Mouse (Mus musculus): ENCODE data around the gene Kif5a. TPM values are rescaled to one million over a fixed set of nuclear protein-coding genes. Genes with fewer than 3 reads are reported as not detected.
A peak's percentile ranks its signal among the peaks of the same experiment; 100 is the strongest.

Kif5a gene
- total RNA-seq, 1 experiment from 2014 or later: 0.23 TPM

GRCm38 (mm10) chr10:127268401-127268800 lies 5.3 kb upstream of the Kif5a start:
- no peak for ATAC-seq (replicated peaks; ENCODE audit: low read depth, poor library complexity, severe bottlenecking)

- ATAC-seq (replicated peaks; ENCODE audit: low read depth, poor library complexity, severe bottlenecking): no peak
Measured at GRCm38 (mm10) chr10:127267318-127267717, 4.2 kb upstream of the Kif5a start.

GRCm38 (mm10) chr10:127266112-127267091 lies 3.3 kb upstream of the Kif5a start, which contains the start of gene Dctn2:
Gene Dctn2, plus strand, starts transcription at chr10:127266368.
- ATAC-seq (replicated peaks; ENCODE audit: low read depth, poor library complexity, severe bottlenecking): peak; percentile 97

- 0 out of 2 replicates have a peak, but pooled peaks have one; percentile 20 for ATAC-seq (replicated peaks; ENCODE audit: low read depth, poor library complexity, severe bottlenecking)
Measured at GRCm38 (mm10) chr10:127265727-127266111, 2.6 kb upstream of the Kif5a start.

GRCm38 (mm10) chr10:127264971-127265370 lies 1.8 kb upstream of the Kif5a start:
- ATAC-seq (replicated peaks; ENCODE audit: low read depth, poor library complexity, severe bottlenecking): no peak

GRCm38 (mm10) chr10:127264336-127264735 lies 1.2 kb upstream of the Kif5a start:
- ATAC-seq (replicated peaks; ENCODE audit: low read depth, poor library complexity, severe bottlenecking): no peak

GRCm38 (mm10) chr10:127263631-127264030 lies 483 bp upstream of the Kif5a start:
- ATAC-seq (replicated peaks; ENCODE audit: low read depth, poor library complexity, severe bottlenecking): no peak

GRCm38 (mm10) chr10:127261706-127262547 lies 1.2 kb downstream of the Kif5a start:
- no peak for ATAC-seq (replicated peaks; ENCODE audit: low read depth, poor library complexity, severe bottlenecking)

- ATAC-seq (replicated peaks; ENCODE audit: low read depth, poor library complexity, severe bottlenecking): peak; percentile 57
Measured at GRCm38 (mm10) chr10:127258489-127258888, 4.7 kb downstream of the Kif5a start.

- ATAC-seq (replicated peaks; ENCODE audit: low read depth, poor library complexity, severe bottlenecking): no peak
Measured at GRCm38 (mm10) chr10:127257790-127258189, 5.4 kb downstream of the Kif5a start.

GRCm38 (mm10) chr10:127255625-127256345 lies 7.4 kb downstream of the Kif5a start:
- peak; percentile 55; the same call in 1 of the 2 replicates for ATAC-seq (replicated peaks; ENCODE audit: low read depth, poor library complexity, severe bottlenecking)

- ATAC-seq (replicated peaks; ENCODE audit: low read depth, poor library complexity, severe bottlenecking): peak; percentile 69; the same call in 1 of the 2 replicates
Measured at GRCm38 (mm10) chr10:127250810-127251209, 12.3 kb downstream of the Kif5a start.

- no peak for ATAC-seq (replicated peaks; ENCODE audit: low read depth, poor library complexity, severe bottlenecking)
Measured at GRCm38 (mm10) chr10:127238241-127238824, 24.8 kb downstream of the Kif5a start.

GRCm38 (mm10) chr10:127236541-127236940 lies 26.6 kb downstream of the Kif5a start:
- no peak for ATAC-seq (replicated peaks; ENCODE audit: low read depth, poor library complexity, severe bottlenecking)

GRCm38 (mm10) chr10:127233141-127233540 lies 30.0 kb downstream of the Kif5a start:
- no peak for ATAC-seq (replicated peaks; ENCODE audit: low read depth, poor library complexity, severe bottlenecking)

GRCm38 (mm10) chr10:127231741-127232140 lies 31.4 kb downstream of the Kif5a start:
- no peak for ATAC-seq (replicated peaks; ENCODE audit: low read depth, poor library complexity, severe bottlenecking)

- ATAC-seq (replicated peaks; ENCODE audit: low read depth, poor library complexity, severe bottlenecking): peak; percentile 63
Measured at GRCm38 (mm10) chr10:127230693-127231092, 32.5 kb downstream of the Kif5a start.

GRCm38 (mm10) chr10:127228897-127229296 lies 34.3 kb downstream of the Kif5a start:
- peak; percentile 36; the same call in 1 of the 2 replicates for ATAC-seq (replicated peaks; ENCODE audit: low read depth, poor library complexity, severe bottlenecking)

- peak; percentile 31 for ATAC-seq (replicated peaks; ENCODE audit: low read depth, poor library complexity, severe bottlenecking)
Measured at GRCm38 (mm10) chr10:127227163-127227562, 36.0 kb downstream of the Kif5a start.
